Mouse (Mus musculus): ENCODE measurements around the gene Amigo2. TPM values are rescaled to one million over a fixed set of nuclear protein-coding genes. Genes with fewer than 3 reads are reported as not detected.

The Amigo2 gene
- polyA plus RNA-seq (2017; shearing (Covaris generic)) = 0.87 TPM

GRCm38 (mm10) chr15:97246911-97247790, at the start of gene Amigo2, which contains the start of gene Pced1b:
TSS of gene Amigo2 (minus strand) at chr15:97247287.
TSS of gene Pced1b (plus strand) at chr15:97247107.

Other genes starting within 250 kb of the Amigo2 start
- gene Slc38a4, start 191.3 kb downstream of the Amigo2 start, polyA plus RNA-seq (2017; shearing (Covaris generic)) = not detected
- 43.7 TPM for gene Pced1b, start 180 bp downstream of the Amigo2 start, polyA plus RNA-seq (2017; shearing (Covaris generic))

Data from CD4-positive, CD25-positive, alpha-beta regulatory T cell, adult 9 weeks (primary cell).